Mouse (Mus musculus) small intestine, adult 2 months (tissue): Measurements from ENCODE around the gene Daxx. TPM values are rescaled to one million over a fixed set of nuclear protein-coding genes. Genes with fewer than 3 reads are reported as not detected.
A peak's percentile ranks its signal among the peaks of the same experiment; 100 is the strongest.

ENCODE experiments used
- H3K27ac ChIP-seq: fragments of 200-500 bp; 2 replicates; pipeline ENCODE4 v1.5.1; 2012; ENCODE audit warnings: low read depth, low read length, control low read depth, inconsistent platforms; ENCODE audit not compliant: insufficient read depth
- H3K27me3 ChIP-seq: fragments of 200-500 bp; 2 replicates; pipeline ENCODE4 v1.6.1; 2012; ENCODE audit warnings: mild to moderate bottlenecking, moderate library complexity, low read length, inconsistent platforms; ENCODE audit not compliant: control insufficient read depth, insufficient read depth
- H3K36me3 ChIP-seq: fragments of 200-500 bp; 2 replicates; pipeline ENCODE4 v1.6.1; 2012; ENCODE audit warnings: mild to moderate bottlenecking, low read length, control low read depth, inconsistent platforms; ENCODE audit not compliant: control insufficient read depth, insufficient read depth
- H3K4me1 ChIP-seq: fragments of 200-500 bp; 2 replicates; pipeline ENCODE4 v1.6.1; 2012; ENCODE audit warnings: low read length, inconsistent platforms, mixed read lengths; ENCODE audit not compliant: control insufficient read depth, insufficient read depth, insufficient read length
- H3K4me3 ChIP-seq: fragments of 200-500 bp; 2 replicates; pipeline ENCODE4 v1.5.1; 2012; ENCODE audit warnings: low read depth, mild to moderate bottlenecking, control low read depth, inconsistent platforms, low read length, moderate library complexity
- CTCF ChIP-seq: fragments of 200-500 bp; IDR thresholded peaks from 2 replicates; pipeline ENCODE4 v1.5.1; 2012; ENCODE audit warnings: low read depth, mild to moderate bottlenecking, control low read depth, inconsistent platforms, low read length, moderate library complexity, mixed read lengths; ENCODE audit not compliant: insufficient replicate concordance, insufficient read length; ENCODE audit errors: extremely low read depth
- POLR2A ChIP-seq: fragments of 200-500 bp; IDR thresholded peaks from 2 replicates; pipeline ENCODE4 v1.6.1; 2012; ENCODE audit warnings: low read depth, mild to moderate bottlenecking, control low read depth, inconsistent platforms, low read length, moderate library complexity
- WGBS: fragments of 180-500 bp; shearing (Covaris S2); methylation state at CpG from one replicate; pipeline ENCODE4 v1.1.7; 2018; 5-methylcytosine and 5-hydroxymethylcytosine counted together
- polyA plus RNA-seq: library from polyadenylated mRNA; depleted of rRNA; stranded (reverse); fragments of >200 nt; gene quantifications from 2 replicates; pipeline ENCODE4 v1.2.3, GENCODE M21; 2012

Daxx gene
- polyA plus RNA-seq, 1 experiment = 48.6 TPM

- Histone ChIP-seq H3K4me3 (peak overlapping the region; percentile 82), H3K36me3 (peaks cover 24% of the 10 kb centered on the region), H3K27me3 (no peaks in the 10 kb centered on the region), H3K4me1 (peaks cover 28% of the 10 kb centered on the region), H3K27ac (no peak overlapping the region)
- no peak for TF ChIP-seq POLR2A
- no peak for TF ChIP-seq CTCF
- 17% methylated on average over 5 of the region's 5 CpGs for WGBS
Observed at GRCm38 (mm10) chr17:33953961-33954565, 44.8 kb downstream of the Daxx start.

GRCm38 (mm10) chr17:33954646-33955554, 45.7 kb downstream of the Daxx start:
- no peaks in the 10 kb centered on the region for H3K27me3 ChIP-seq
- under 1% methylated on average over 33 of the region's 33 CpGs for WGBS
- H3K27ac ChIP-seq = peak overlapping the region; percentile 53
- peak overlapping the region; percentile 82 for H3K4me3 ChIP-seq
- peaks cover 24% of the 10 kb centered on the region for H3K4me1 ChIP-seq
- TF ChIP-seq POLR2A = no peak
- TF ChIP-seq CTCF = no peak
- H3K36me3 ChIP-seq = peaks cover 31% of the 10 kb centered on the region

GRCm38 (mm10) chr17:33955555-33956214, 46.5 kb downstream of the Daxx start, which contains the start of the genes Vps52 and Rps18:
Vps52 (plus strand) TSS chr17:33955812.
Rps18 (minus strand) TSS chr17:33956001.
- Histone ChIP-seq H3K4me3 (peak within 1 kb of the TSS; percentile 83), H3K36me3 (peaks cover 34% of the 10 kb centered on the region), H3K27me3 (no peaks in the 10 kb centered on the region), H3K4me1 (peaks cover 16% of the 10 kb centered on the region), H3K27ac (peak within 1 kb of the TSS; percentile 79)
- under 1% methylated on average over 50 of the region's 50 CpGs for WGBS
- 0 out of 2 replicates have a peak, but pooled peaks have one; percentile 3 for TF ChIP-seq CTCF
- TF ChIP-seq POLR2A = peak; percentile 93

GRCm38 (mm10) chr17:33956336-33956735, 47.1 kb downstream of the Daxx start:
- Histone ChIP-seq H3K4me1 (peaks cover 15% of the 10 kb centered on the region), H3K4me3 (peak overlapping the region; percentile 83), H3K36me3 (peaks cover 39% of the 10 kb centered on the region), H3K27me3 (no peaks in the 10 kb centered on the region), H3K27ac (peak overlapping the region; percentile 79; the same call in 1 of the 2 replicates)
- no peak for TF ChIP-seq CTCF
- TF ChIP-seq POLR2A = no peak
- WGBS = 4% methylated on average over 10 of the region's 10 CpGs

- Histone ChIP-seq H3K4me1 (peaks cover 11% of the 10 kb centered on the region; the same call in 1 of the 2 replicates), H3K27me3 (no peaks in the 10 kb centered on the region), H3K4me3 (no peak overlapping the region), H3K27ac (no peak overlapping the region), H3K36me3 (peaks cover 43% of the 10 kb centered on the region)
- TF ChIP-seq CTCF = no peak
- no peak for TF ChIP-seq POLR2A
- WGBS = 80% methylated on average over 6 of the region's 6 CpGs
Observed at GRCm38 (mm10) chr17:33957493-33957892, 48.3 kb downstream of the Daxx start.

- TF ChIP-seq CTCF (no peak), POLR2A (no peak)
- peaks cover 45% of the 10 kb centered on the region for H3K36me3 ChIP-seq
- H3K27ac ChIP-seq = no peak overlapping the region
- H3K4me3 ChIP-seq = no peak overlapping the region
- WGBS = 96% methylated on average over 11 of the region's 11 CpGs
- no peaks in the 10 kb centered on the region for H3K27me3 ChIP-seq
- peaks cover 5% of the 10 kb centered on the region; the same call in 1 of the 2 replicates for H3K4me1 ChIP-seq
Observed at GRCm38 (mm10) chr17:33958451-33958850, 49.2 kb downstream of the Daxx start.
